In the genomic region with DNA sequence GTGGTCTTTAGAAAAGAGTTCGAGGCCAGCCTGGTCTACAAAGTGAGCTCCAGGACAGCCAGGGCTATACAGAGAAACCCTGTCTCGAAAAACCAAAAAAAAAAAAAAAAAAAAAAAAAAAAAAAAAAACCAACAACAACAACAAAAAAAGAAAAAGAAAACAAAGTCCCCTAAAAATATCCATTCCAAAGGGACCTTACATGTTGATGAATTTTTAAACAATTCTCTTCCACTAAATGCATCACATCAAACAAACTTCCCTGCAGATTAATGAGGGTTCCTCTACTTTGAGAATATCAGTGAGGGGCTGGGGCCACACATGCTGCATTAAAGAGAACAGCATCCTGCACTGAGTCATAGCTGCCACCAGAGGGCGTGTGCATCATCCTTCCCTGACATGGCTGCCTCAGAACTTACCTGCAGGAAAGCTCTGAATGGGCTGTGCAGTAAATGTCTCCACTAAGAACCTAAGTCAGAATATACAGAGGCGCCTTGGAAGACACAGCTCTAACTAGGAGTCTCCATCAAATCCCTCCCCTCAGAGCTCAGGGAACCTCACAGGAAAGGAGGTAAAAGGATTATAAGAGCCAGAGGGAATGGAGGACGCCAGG, we compare ENCODE assay signal across 9 mouse cellular contexts. TPM values are rescaled to one million over a fixed set of nuclear protein-coding genes. Genes with fewer than 3 reads are reported as not detected.
DNase-seq lines count a peak whose midpoint lies in the region; ATAC-seq lines count a peak whose summit lies in the region.
"Had no signal": no experiment of that assay in that cellular context is flagged by ENCODE, and none has a peak within 500 bp of the region (broad histone marks: within the 10 kb centered on the region; RNA-seq: fewer than 3 reads in every experiment).

No protein-coding gene starts in this region.

- H3K9ac ChIP-seq in midbrain, embryonic 11.5 days (ENCODE audit: low read length) = no peak overlapping the region
- no peak overlapping the region for H3K9ac ChIP-seq in midbrain, embryonic 16.5 days (ENCODE audit: low read depth, low read length)

- no peaks in the 10 kb centered on the region for H3K27me3 ChIP-seq in midbrain, embryonic 11.5 days (ENCODE audit: control insufficient read depth, insufficient read depth, low read length)
- H3K27me3 ChIP-seq in midbrain, embryonic 16.5 days (ENCODE audit: control insufficient read depth, insufficient read depth, low read depth, low read length) = no peaks in the 10 kb centered on the region

- no peak overlapping the region for H3K27ac ChIP-seq in midbrain, embryonic 11.5 days (ENCODE audit: low read depth, low read length)
- H3K27ac ChIP-seq in midbrain, embryonic 16.5 days (ENCODE audit: low read length) = no peak overlapping the region
- H3K27ac ChIP-seq: macrophage had no signal

- H3K4me1 ChIP-seq in midbrain, embryonic 11.5 days (ENCODE audit: control insufficient read depth, insufficient read depth, low read length) = no peaks in the 10 kb centered on the region
- peaks cover 6% of the 10 kb centered on the region for H3K4me1 ChIP-seq in midbrain, embryonic 16.5 days (ENCODE audit: control insufficient read depth, insufficient read depth, low read length)

- WGBS in midbrain, embryonic 11.5 days = 55% methylated on average over 5 of the region's 5 CpGs
- 55% methylated on average over 5 of the region's 5 CpGs for WGBS in midbrain, embryonic 16.5 days

- no peak overlapping the region for H3K4me3 ChIP-seq in midbrain, embryonic 11.5 days (ENCODE audit: low read depth, low read length)
- H3K4me3 ChIP-seq in midbrain, embryonic 16.5 days (ENCODE audit: low read depth, low read length) = no peak overlapping the region

- DNase-seq in adrenal gland, postnatal 14 days = peak; percentile 48
- DNase-seq in adrenal gland, adult 2 months = no peak
- peak; percentile 90 for DNase-seq in midbrain, embryonic 11.5 days (ENCODE audit: low spot score, missing footprints)
- DNase-seq in embryo, embryonic 11.5 days (ENCODE audit: low read depth, low spot score) = peak; percentile 46
- peak; percentile 32 to 50 for DNase-seq in kidney, postnatal 25 days
- DNase-seq in naive thymus-derived CD4-positive, alpha-beta T cell, adult 2 months (ENCODE audit: low read depth) = peak; percentile 85
- DNase-seq in yolk sac, embryonic 10.5 days (ENCODE audit: low spot score) = no peak

- H3K36me3 ChIP-seq in midbrain, embryonic 11.5 days (ENCODE audit: control insufficient read depth, insufficient read depth, low read length) = no peaks in the 10 kb centered on the region
- no peaks in the 10 kb centered on the region for H3K36me3 ChIP-seq in midbrain, embryonic 16.5 days (ENCODE audit: control insufficient read depth, insufficient read depth, low read length)

- H3K9me3 ChIP-seq in midbrain, embryonic 11.5 days (ENCODE audit: control insufficient read depth, low read length) = no peaks in the 10 kb centered on the region
- no peaks in the 10 kb centered on the region for H3K9me3 ChIP-seq in midbrain, embryonic 16.5 days (replicated peaks; ENCODE audit: control insufficient read depth, low read length, poor library complexity, severe bottlenecking)

- peak; percentile 34; the same call in 1 of the 2 replicates for ATAC-seq in midbrain, embryonic 11.5 days (ENCODE audit: low FRiP score)
- no peak for ATAC-seq in midbrain, embryonic 16.5 days

- no peak overlapping the region for H3K4me2 ChIP-seq in midbrain, embryonic 11.5 days
- H3K4me2 ChIP-seq in midbrain, embryonic 16.5 days (ENCODE audit: low read length) = no peak overlapping the region

RNA-seq across cellular contexts. Expression of a gene that starts 22.6 kb away (rescaled TPM):
- 17.8 and 18.6 TPM in 2 replicates for total RNA-seq in adrenal gland, postnatal 14 days (2021)
- 10 to 100 TPM; 16.1 to 18.5 TPM for total RNA-seq in adrenal gland, adult 2 months (2021)
- polyA plus RNA-seq in adrenal gland, adult 2 months (2012; rRNA removed) = 2.4 and 2.6 TPM in 2 replicates
- polyA plus RNA-seq in midbrain, embryonic 11.5 days (2014; fragmentation: Nextera tagmentation; extraction: Ambion mirVana) = 44.6 and 45.8 TPM in 2 replicates
- polyA plus RNA-seq in midbrain, embryonic 16.5 days (2015; fragmentation: Nextera tagmentation; extraction: Ambion mirVana) = 46.7 and 50.6 TPM in 2 replicates

RNA-seq across cellular contexts. Expression of a gene that starts 41.6 kb away (rescaled TPM):
- total RNA-seq in adrenal gland, postnatal 14 days (2021) = 287 and 409 TPM in 2 replicates
- 100 to 1,000 TPM; 204 to 715 TPM for total RNA-seq in adrenal gland, adult 2 months (2021)
- 0.98 and 1.4 TPM in 2 replicates for polyA plus RNA-seq in adrenal gland, adult 2 months (2012; rRNA removed)
- 710 and 762 TPM in 2 replicates for polyA plus RNA-seq in midbrain, embryonic 11.5 days (2014; fragmentation: Nextera tagmentation; extraction: Ambion mirVana)
- polyA plus RNA-seq in midbrain, embryonic 16.5 days (2015; fragmentation: Nextera tagmentation; extraction: Ambion mirVana) = 659 and 720 TPM in 2 replicates

Comparison
In these comparisons a context has a peak if more than half of its experiments do, and no peak if none do; other contexts are left out.
1. DNase-seq: peak in adrenal gland, postnatal 14 days (single experiment), midbrain, embryonic 11.5 days (single experiment), embryo, embryonic 11.5 days (single experiment), kidney, postnatal 25 days (2 of 2) and naive thymus-derived CD4-positive, alpha-beta T cell, adult 2 months (single experiment); none in adrenal gland, adult 2 months (single experiment) and yolk sac, embryonic 10.5 days (single experiment).
2. RNA of a gene that starts 22.6 kb away (polyA plus RNA-seq): 46.7 to 50.6 TPM in midbrain, embryonic 16.5 days and 44.6 to 45.8 TPM in midbrain, embryonic 11.5 days; 2.4 to 2.6 TPM in adrenal gland, adult 2 months; every median in the first group is over 10 times any median in the second.
3. RNA of a gene that starts 41.6 kb away (polyA plus RNA-seq): 710 to 762 TPM in midbrain, embryonic 11.5 days and 659 to 720 TPM in midbrain, embryonic 16.5 days; 0.98 to 1.4 TPM in adrenal gland, adult 2 months; every median in the first group is over 100 times any median in the second.